Comparison of ENCODE assay signal across 28 mouse cellular contexts in genomic region chr2:72120211-72120610, GRCm38 (mm10).
DNase-seq lines count a peak whose midpoint lies in the region; ATAC-seq lines count a peak whose summit lies in the region.
"Had no signal": no experiment of that assay in that cellular context is flagged by ENCODE, and none has a peak within 500 bp of the region (broad histone marks: within the 10 kb centered on the region; RNA-seq: fewer than 3 reads in every experiment).

No protein-coding gene starts in this region.

- intact Hi-C loops in heart, postnatal 36 days (cut with DNase I), result no loop called here

- no peak overlapping the region for H3K9ac ChIP-seq in lung, embryonic 15.5 days
- H3K9ac ChIP-seq in midbrain, embryonic 11.5 days (ENCODE audit: low read length), result no peak overlapping the region
- no peak overlapping the region for H3K9ac ChIP-seq in hindbrain, embryonic 16.5 days (ENCODE audit: low read depth, low read length)
- H3K9ac ChIP-seq: embryonic facial prominence, embryonic 15.5 days; limb, embryonic 12.5 days; liver, embryonic 12.5 days; liver, postnatal 0 days; midbrain, embryonic 15.5 days; neural tube, embryonic 15.5 days had no signal

- H3K4me1 ChIP-seq in lung, embryonic 15.5 days, result peaks cover 29% of the 10 kb centered on the region
- no peaks in the 10 kb centered on the region for H3K4me1 ChIP-seq in midbrain, embryonic 11.5 days (ENCODE audit: control insufficient read depth, insufficient read depth, low read length)
- peaks cover 2% of the 10 kb centered on the region; the same call in 1 of the 2 replicates for H3K4me1 ChIP-seq in hindbrain, embryonic 16.5 days (ENCODE audit: control insufficient read depth, insufficient read depth, low read depth, low read length)
- H3K4me1 ChIP-seq: embryonic facial prominence, embryonic 15.5 days; midbrain, embryonic 15.5 days had no signal

- H3K27me3 ChIP-seq in lung, embryonic 15.5 days, result no peaks in the 10 kb centered on the region
- H3K27me3 ChIP-seq in midbrain, embryonic 11.5 days (ENCODE audit: control insufficient read depth, insufficient read depth, low read length), result no peaks in the 10 kb centered on the region
- no peaks in the 10 kb centered on the region for H3K27me3 ChIP-seq in hindbrain, embryonic 16.5 days (replicated peaks; ENCODE audit: control insufficient read depth, insufficient read depth, low read length)
- H3K27me3 ChIP-seq: embryonic facial prominence, embryonic 15.5 days; limb, embryonic 12.5 days; liver, embryonic 12.5 days; midbrain, embryonic 15.5 days; neural tube, embryonic 15.5 days had no signal

- peak; percentile 27 for DNase-seq in 416B (ENCODE audit: low read depth)
- peak; percentile 37 for DNase-seq in gonadal fat pad, adult 2 months (ENCODE audit: low read depth)
- DNase-seq in lung, postnatal 25 days (ENCODE audit: low spot score), result peak; percentile 83
- DNase-seq in heart, postnatal 36 days, result no peak
- DNase-seq in midbrain, embryonic 11.5 days (ENCODE audit: low spot score, missing footprints), result no peak
- DNase-seq: adrenal gland, postnatal 25 days; B cell, adult 2 months; cerebellum, adult 18-20 months; cerebellum, postnatal 10 days; gastrocnemius, postnatal 36 days; heart, postnatal 14 days; kidney, postnatal 25 days; liver, postnatal 0 days; retina, postnatal 1 day; right cerebral cortex, postnatal 25 days; thymus, adult 2 months; thymus, postnatal 36 days had no signal

- H3K4me2 ChIP-seq in lung, embryonic 15.5 days, result no peak overlapping the region
- H3K4me2 ChIP-seq in midbrain, embryonic 11.5 days, result no peak overlapping the region
- no peak overlapping the region for H3K4me2 ChIP-seq in hindbrain, embryonic 16.5 days (ENCODE audit: low read length)
- H3K4me2 ChIP-seq: embryonic facial prominence, embryonic 15.5 days; limb, embryonic 12.5 days; liver, embryonic 12.5 days; midbrain, embryonic 15.5 days; neural tube, embryonic 15.5 days had no signal

- H3K9me3 ChIP-seq in lung, embryonic 15.5 days, result no peaks in the 10 kb centered on the region
- no peaks in the 10 kb centered on the region for H3K9me3 ChIP-seq in midbrain, embryonic 11.5 days (ENCODE audit: control insufficient read depth, low read length)
- no peaks in the 10 kb centered on the region for H3K9me3 ChIP-seq in hindbrain, embryonic 16.5 days (ENCODE audit: control insufficient read depth, low read length)
- H3K9me3 ChIP-seq: embryonic facial prominence, embryonic 10.5 days; embryonic facial prominence, embryonic 15.5 days; limb, embryonic 12.5 days; liver, embryonic 12.5 days; midbrain, embryonic 15.5 days; neural tube, embryonic 15.5 days had no signal

- peak; percentile 80 for ATAC-seq in lung, embryonic 15.5 days (ENCODE audit: borderline replicate concordance, extremely low read depth, low FRiP score, low TSS enrichment)
- ATAC-seq in midbrain, embryonic 11.5 days (ENCODE audit: low FRiP score), result no peak
- no peak for ATAC-seq in hindbrain, embryonic 16.5 days
- ATAC-seq: forebrain, embryonic 14.5 days; intestine, postnatal 0 days; liver, embryonic 12.5 days; liver, postnatal 0 days; midbrain, embryonic 15.5 days had no signal

- peak overlapping the region; percentile 69 for H3K27ac ChIP-seq in lung, embryonic 15.5 days
- H3K27ac ChIP-seq in midbrain, embryonic 11.5 days (ENCODE audit: low read depth, low read length), result no peak overlapping the region
- no peak overlapping the region for H3K27ac ChIP-seq in hindbrain, embryonic 16.5 days (ENCODE audit: low read depth, low read length)
- H3K27ac ChIP-seq: embryonic facial prominence, embryonic 10.5 days; embryonic facial prominence, embryonic 15.5 days; left cerebral cortex, adult 2 months; limb, embryonic 12.5 days; liver, embryonic 12.5 days; midbrain, embryonic 15.5 days; neural tube, embryonic 15.5 days had no signal

- 55% methylated on average over 6 of the region's 6 CpGs for WGBS in lung, embryonic 15.5 days
- WGBS in midbrain, embryonic 11.5 days, result 78% methylated on average over 6 of the region's 6 CpGs
- 73% methylated on average over 6 of the region's 6 CpGs for WGBS in hindbrain, embryonic 16.5 days

- H3K36me3 ChIP-seq in lung, embryonic 15.5 days, result no peaks in the 10 kb centered on the region
- no peaks in the 10 kb centered on the region for H3K36me3 ChIP-seq in midbrain, embryonic 11.5 days (ENCODE audit: control insufficient read depth, insufficient read depth, low read length)
- H3K36me3 ChIP-seq in hindbrain, embryonic 16.5 days (ENCODE audit: control insufficient read depth, insufficient read depth, low read length), result no peaks in the 10 kb centered on the region
- H3K36me3 ChIP-seq: embryonic facial prominence, embryonic 10.5 days; embryonic facial prominence, embryonic 15.5 days; limb, embryonic 12.5 days; liver, embryonic 12.5 days; midbrain, embryonic 15.5 days; neural tube, embryonic 15.5 days had no signal

- H3K4me3 ChIP-seq in lung, embryonic 15.5 days, result no peak overlapping the region
- H3K4me3 ChIP-seq in midbrain, embryonic 11.5 days (ENCODE audit: low read depth, low read length), result no peak overlapping the region
- H3K4me3 ChIP-seq in hindbrain, embryonic 16.5 days (ENCODE audit: low read length), result no peak overlapping the region
- H3K4me3 ChIP-seq: embryonic facial prominence, embryonic 10.5 days; embryonic facial prominence, embryonic 15.5 days; left cerebral cortex, adult 2 months; limb, embryonic 12.5 days; liver, embryonic 12.5 days; midbrain, embryonic 15.5 days; neural tube, embryonic 15.5 days had no signal

Comparison
In these comparisons a context has a peak if more than half of its experiments do, and no peak if none do; other contexts are left out.
1. DNase-seq: peak in 416B (single experiment), gonadal fat pad, adult 2 months (single experiment) and lung, postnatal 25 days (single experiment); none in heart, postnatal 36 days (0 of 2) and midbrain, embryonic 11.5 days (single experiment).